Mouse (Mus musculus): Measurements from ENCODE around the gene Psmb11. TPM values are rescaled to one million over a fixed set of nuclear protein-coding genes. Genes with fewer than 3 reads are reported as not detected.

The Psmb11 gene
- polyA plus RNA-seq, 2 experiments = 0.03 TPM; not detected in 1

GRCm38 (mm10) chr14:54594055-54594454 lies 27.2 kb upstream of the Psmb11 start:
- no peaks in the 10 kb centered on the region for H3K27me3 ChIP-seq (ENCODE audit: control insufficient read depth, insufficient read depth, low read length)
- H3K9me3 ChIP-seq (ENCODE audit: control insufficient read depth, low read length) = no peaks in the 10 kb centered on the region
- ATAC-seq (ENCODE audit: insufficient read depth) (no peak), DNase-seq (ENCODE audit: low read depth in 3 of 3, low spot score in 3 of 3) (no peak)
- H3K27ac ChIP-seq = no peak overlapping the region
- no peak overlapping the region for H3K4me3 ChIP-seq (ENCODE audit: insufficient read depth in 1 of 2, low read depth in 2 of 2, low read length in 2 of 2)
- TF ChIP-seq CTCF (IDR thresholded peaks at IDR 0.05; ENCODE audit: low read depth) (peak; percentile 63), EP300 (IDR thresholded peaks at IDR 0.05; ENCODE audit: low read depth) (no peak)
- no peak overlapping the region for H3K9ac ChIP-seq (replicated peaks)
- no peak overlapping the region for H3K4me2 ChIP-seq (ENCODE audit: low read depth)
- no peaks in the 10 kb centered on the region; a peak in 1 of 4 replicates for H3K4me1 ChIP-seq (replicated peaks; ENCODE audit: control insufficient read depth in 2 of 2, insufficient read depth in 2 of 2, low read length in 1 of 2)
- H3K36me3 ChIP-seq (replicated peaks; ENCODE audit: control insufficient read depth, insufficient read depth, low read depth) = no peaks in the 10 kb centered on the region
- whole genome bisulfite sequencing (ENCODE audit: insufficient replicate concordance) = 80% methylated on average over 3 of the region's 3 CpGs

GRCm38 (mm10) chr14:54594631-54595414 lies 26.4 kb upstream of the Psmb11 start:
- Histone ChIP-seq H3K27me3 (ENCODE audit: control insufficient read depth, insufficient read depth, low read length) (no peaks in the 10 kb centered on the region), H3K9ac (replicated peaks) (no peak overlapping the region), H3K9me3 (ENCODE audit: control insufficient read depth, low read length) (no peaks in the 10 kb centered on the region), H3K4me1 (replicated peaks; ENCODE audit: control insufficient read depth in 2 of 2, insufficient read depth in 2 of 2, low read length in 1 of 2) (no peaks in the 10 kb centered on the region), H3K27ac (no peak overlapping the region), H3K4me2 (ENCODE audit: low read depth) (no peak overlapping the region), H3K4me3 (ENCODE audit: insufficient read depth in 1 of 2, low read depth in 2 of 2, low read length in 2 of 2) (no peak overlapping the region), H3K36me3 (replicated peaks; ENCODE audit: control insufficient read depth, insufficient read depth, low read depth) (no peaks in the 10 kb centered on the region)
- DNase-seq (ENCODE audit: low read depth in 3 of 3, low spot score in 3 of 3) (no peak), ATAC-seq (ENCODE audit: insufficient read depth) (no peak)
- WGBS (ENCODE audit: insufficient replicate concordance) = 72% methylated on average over 28 of the region's 28 CpGs
- no peak for TF ChIP-seq EP300 (IDR thresholded peaks at IDR 0.05; ENCODE audit: low read depth)
- no peak for TF ChIP-seq CTCF (IDR thresholded peaks at IDR 0.05; ENCODE audit: low read depth)

GRCm38 (mm10) chr14:54597084-54597483 lies 24.1 kb upstream of the Psmb11 start:
- H3K4me1 ChIP-seq (replicated peaks; ENCODE audit: control insufficient read depth in 2 of 2, insufficient read depth in 2 of 2, low read length in 1 of 2) = peaks cover 2 to 4% of the 10 kb centered on the region in 2 experiments

GRCm38 (mm10) chr14:54601601-54602000 lies 19.6 kb upstream of the Psmb11 start:
- DNase-seq (ENCODE audit: low read depth in 3 of 3, low spot score in 3 of 3) (no peak), ATAC-seq (ENCODE audit: insufficient read depth) (no peak)
- Histone ChIP-seq H3K27me3 (ENCODE audit: control insufficient read depth, insufficient read depth, low read length) (no peaks in the 10 kb centered on the region), H3K4me3 (ENCODE audit: insufficient read depth in 1 of 2, low read depth in 2 of 2, low read length in 2 of 2) (no peak overlapping the region), H3K4me2 (ENCODE audit: low read depth) (no peak overlapping the region), H3K36me3 (replicated peaks; ENCODE audit: control insufficient read depth, insufficient read depth, low read depth) (no peaks in the 10 kb centered on the region), H3K9me3 (ENCODE audit: control insufficient read depth, low read length) (no peaks in the 10 kb centered on the region), H3K9ac (replicated peaks) (no peak overlapping the region), H3K27ac (no peak overlapping the region), H3K4me1 (replicated peaks; ENCODE audit: control insufficient read depth in 2 of 2, insufficient read depth in 2 of 2, low read length in 1 of 2) (peaks cover 27 to 31% of the 10 kb centered on the region in 2 experiments)
- 49% methylated on average over 2 of the region's 2 CpGs for WGBS (ENCODE audit: insufficient replicate concordance)
- TF ChIP-seq CTCF (IDR thresholded peaks at IDR 0.05; ENCODE audit: low read depth) (no peak), EP300 (IDR thresholded peaks at IDR 0.05; ENCODE audit: low read depth) (no peak)

More at GRCm38 (mm10) chr14:54597084-54597483, 24.1 kb upstream of the Psmb11 start:
- no peaks in the 10 kb centered on the region for H3K27me3 ChIP-seq (ENCODE audit: control insufficient read depth, insufficient read depth, low read length)
- no peak overlapping the region for H3K4me3 ChIP-seq (ENCODE audit: insufficient read depth in 1 of 2, low read depth in 2 of 2, low read length in 2 of 2)
- TF ChIP-seq EP300 (IDR thresholded peaks at IDR 0.05; ENCODE audit: low read depth) = no peak
- TF ChIP-seq CTCF (IDR thresholded peaks at IDR 0.05; ENCODE audit: low read depth) = peak; percentile 78
- DNase-seq (ENCODE audit: low read depth in 3 of 3, low spot score in 3 of 3) (no peak), ATAC-seq (ENCODE audit: insufficient read depth) (no peak)
- no peaks in the 10 kb centered on the region for H3K9me3 ChIP-seq (ENCODE audit: control insufficient read depth, low read length)
- no peak overlapping the region for H3K9ac ChIP-seq (replicated peaks)
- H3K27ac ChIP-seq = no peak overlapping the region
- no peaks in the 10 kb centered on the region for H3K36me3 ChIP-seq (replicated peaks; ENCODE audit: control insufficient read depth, insufficient read depth, low read depth)
- WGBS (ENCODE audit: insufficient replicate concordance) = 56% methylated on average over 7 of the region's 7 CpGs
- H3K4me2 ChIP-seq (ENCODE audit: low read depth) = no peak overlapping the region

GRCm38 (mm10) chr14:54602613-54603012 lies 18.6 kb upstream of the Psmb11 start:
- Histone ChIP-seq H3K9ac (replicated peaks) (peak overlapping the region; percentile 79), H3K4me1 (replicated peaks; ENCODE audit: control insufficient read depth in 2 of 2, insufficient read depth in 2 of 2, low read length in 1 of 2) (peaks cover 27 to 31% of the 10 kb centered on the region in 2 experiments), H3K27ac (peak overlapping the region; percentile 88), H3K36me3 (replicated peaks; ENCODE audit: control insufficient read depth, insufficient read depth, low read depth) (no peaks in the 10 kb centered on the region), H3K27me3 (ENCODE audit: control insufficient read depth, insufficient read depth, low read length) (no peaks in the 10 kb centered on the region), H3K4me2 (ENCODE audit: low read depth) (peak overlapping the region; percentile 67), H3K9me3 (ENCODE audit: control insufficient read depth, low read length) (no peaks in the 10 kb centered on the region), H3K4me3 (ENCODE audit: insufficient read depth in 1 of 2, low read depth in 2 of 2, low read length in 2 of 2) (peak overlapping the region; percentile 81 to 92; a peak in 3 of 4 replicates)
- DNase-seq (ENCODE audit: low read depth in 3 of 3, low spot score in 3 of 3) (peak in 1 of 3 experiments; percentile 37), ATAC-seq (ENCODE audit: insufficient read depth) (no peak)
- TF ChIP-seq CTCF (IDR thresholded peaks at IDR 0.05; ENCODE audit: low read depth) (no peak), EP300 (IDR thresholded peaks at IDR 0.05; ENCODE audit: low read depth) (no peak)
- 27% methylated on average over 4 of the region's 4 CpGs for WGBS (ENCODE audit: insufficient replicate concordance)

All from liver, embryonic 14.5 days (tissue).